In genomic region chr1:58995313-58995712, GRCm38 (mm10) we compare ENCODE assay signal across 16 mouse cellular contexts. TPM values are rescaled to one million over a fixed set of nuclear protein-coding genes. Genes with fewer than 3 reads are reported as not detected.
DNase-seq lines count a peak whose midpoint lies in the region; ATAC-seq lines count a peak whose summit lies in the region.
"Had no signal": no experiment of that assay in that cellular context is flagged by ENCODE, and none has a peak within 500 bp of the region (broad histone marks: within the 10 kb centered on the region; RNA-seq: fewer than 3 reads in every experiment).

No protein-coding gene starts in this region.

- H3K36me3 ChIP-seq in splenic B cell, adult 2 months (ENCODE audit: control insufficient read depth, insufficient read depth, low read length, poor library complexity, severe bottlenecking): peaks cover 10% of the 10 kb centered on the region; the same call in 1 of the 2 replicates

- no peaks in the 10 kb centered on the region for H3K27me3 ChIP-seq in splenic B cell, adult 2 months (ENCODE audit: control insufficient read depth, insufficient read depth, low read length, poor library complexity, severe bottlenecking)
- H3K27me3 ChIP-seq: forebrain, embryonic 13.5 days; heart, embryonic 15.5 days; hindbrain, embryonic 15.5 days had no signal

- peak; percentile 59 for ATAC-seq in granulocyte monocyte progenitor cell, adult 5-6 weeks (replicated peaks; ENCODE audit: poor library complexity, severe bottlenecking)
- ATAC-seq: forebrain, embryonic 13.5 days; forebrain, postnatal 0 days had no signal

- DNase-seq in spleen, adult 18-20 months: peak; percentile 10 to 13
- no peak for DNase-seq in spleen, adult 12 weeks (ENCODE audit: low spot score)
- peak; percentile 11 to 20 for DNase-seq in B cell, adult 2 months
- DNase-seq in splenic B cell, adult 2 months (ENCODE audit: low read depth, low spot score): peak; percentile 64
- no peak for DNase-seq in layer of hippocampus, adult 8-10 months (ENCODE audit: low spot score in 2 of 2)
- no peak for DNase-seq in cerebellum, adult 9-11 months
- DNase-seq: adrenal gland, postnatal 10 days; cerebellum, adult 11 months; cerebellum, adult 9-10 months; cerebellum, postnatal 36 days; forebrain, postnatal 0 days; heart, adult 2 months had no signal

RNA-seq across cellular contexts. Expression of gene Stradb, which starts 22.0 kb away (rescaled TPM):
- total RNA-seq in granulocyte monocyte progenitor cell, adult 5-6 weeks (2014; fragmentation: Nextera tagmentation): 15.4 and 15.5 TPM in 2 replicates
- 8.7 and 16.2 TPM in 2 replicates for total RNA-seq in granulocyte monocyte progenitor cell, adult 5-6 weeks (2017)
- 10 to 100 TPM; 29.0 to 40.0 (median 38.1) TPM for total RNA-seq in layer of hippocampus, adult 8-10 months (2022)

RNA-seq across cellular contexts. Expression of gene Trak2, which starts 22.1 kb away (rescaled TPM):
- 14.5 and 20.0 TPM in 2 replicates for total RNA-seq in granulocyte monocyte progenitor cell, adult 5-6 weeks (2014; fragmentation: Nextera tagmentation)
- total RNA-seq in granulocyte monocyte progenitor cell, adult 5-6 weeks (2017): 18.6 and 20.1 TPM in 2 replicates
- 100 to 1,000 TPM; 107 to 129 (median 113) TPM for total RNA-seq in layer of hippocampus, adult 8-10 months (2022)

Comparison
In these comparisons a context has a peak if more than half of its experiments do, and no peak if none do; other contexts are left out.
1. DNase-seq: peak in spleen, adult 18-20 months (2 of 2), B cell, adult 2 months (2 of 2) and splenic B cell, adult 2 months (single experiment); none in spleen, adult 12 weeks (single experiment), layer of hippocampus, adult 8-10 months (0 of 2) and cerebellum, adult 9-11 months (single experiment).
2. RNA of gene Trak2, which starts 22.1 kb away (total RNA-seq): 107 to 129 TPM in layer of hippocampus, adult 8-10 months; 14.5 to 20.1 TPM in granulocyte monocyte progenitor cell, adult 5-6 weeks; every median in the first group is over 4 times any median in the second.